Mouse (Mus musculus) neural tube, embryonic 14.5 days (tissue): ENCODE measurements around the gene 4933428G20Rik. TPM values are rescaled to one million over a fixed set of nuclear protein-coding genes. Genes with fewer than 3 reads are reported as not detected.

Experiments
- ATAC-seq: fragments of 200-750 bp; cut with Nextera tagmentation; 2 replicates; pipeline ENCODE4 v1.8.0; 2017; ENCODE audit warnings: low read depth, mild to moderate bottlenecking, moderate TSS enrichment, moderate library complexity
- H3K27ac ChIP-seq: fragments of 300-500 bp; sonication (generic); 2 replicates; pipeline ENCODE4 v1.5.1; 2014; ENCODE audit warnings: low read depth, mild to moderate bottlenecking, control low read depth, low read length, moderate library complexity, mixed read lengths
- H3K27me3 ChIP-seq: fragments of 300-500 bp; sonication (generic); 2 replicates; pipeline ENCODE4 v1.6.1; 2014; ENCODE audit warnings: low read length; ENCODE audit not compliant: control insufficient read depth, insufficient read depth
- H3K36me3 ChIP-seq: fragments of 300-500 bp; sonication (generic); 2 replicates; pipeline ENCODE4 v1.6.1; 2014; ENCODE audit warnings: low read length, mixed read lengths; ENCODE audit not compliant: control insufficient read depth, insufficient read depth
- H3K4me1 ChIP-seq: fragments of 300-500 bp; sonication (generic); 2 replicates; pipeline ENCODE4 v1.6.1; 2014; ENCODE audit warnings: low read length; ENCODE audit not compliant: control insufficient read depth, insufficient read depth
- H3K4me2 ChIP-seq: fragments of 300-500 bp; sonication (generic); 2 replicates; pipeline ENCODE4 v1.6.1; 2014; ENCODE audit warnings: mild to moderate bottlenecking, low read depth, low read length, control low read depth
- H3K4me3 ChIP-seq: fragments of 300-500 bp; sonication (generic); 2 replicates; pipeline ENCODE4 v1.5.1; 2014; ENCODE audit warnings: low read depth, low read length, control low read depth, mixed read lengths
- H3K9ac ChIP-seq: fragments of 300-500 bp; sonication (generic); replicated peaks from 2 replicates; pipeline ENCODE4 v1.6.1; 2014; ENCODE audit warnings: low read depth, mild to moderate bottlenecking, control low read depth, low read length, mixed read lengths
- H3K9me3 ChIP-seq: fragments of 300-500 bp; sonication (generic); 2 replicates; pipeline ENCODE4 v1.6.1; 2016; ENCODE audit warnings: low read length; ENCODE audit not compliant: control insufficient read depth
- WGBS: fragments of 180-500 bp; shearing (Covaris S2); extraction: QIAGEN DNeasy Blood & Tissue Kit; methylation state at CpG from one replicate; pipeline ENCODE4 v1.1.7; 2014; 5-methylcytosine and 5-hydroxymethylcytosine counted together
- polyA plus RNA-seq: library from polyadenylated mRNA; unstranded; fragments of >200 nt; fragmentation: Nextera tagmentation; extraction: Ambion mirVana; gene quantifications from 2 replicates; pipeline ENCODE4 v1.2.1, GENCODE M21; 2014

The 4933428G20Rik gene
- polyA plus RNA-seq, 1 experiment from 2014 or later = 0.33 TPM

GRCm38 (mm10) chr11:97502383-97502782 lies 2.2 kb upstream of the 4933428G20Rik start:
- H3K9me3 ChIP-seq = no peaks in the 10 kb centered on the region
- no peak overlapping the region for H3K4me2 ChIP-seq
- H3K9ac ChIP-seq = no peak overlapping the region
- no peak for ATAC-seq
- peaks cover 22% of the 10 kb centered on the region for H3K27me3 ChIP-seq
- peaks cover 4% of the 10 kb centered on the region; the same call in 1 of the 2 replicates for H3K36me3 ChIP-seq
- H3K27ac ChIP-seq = no peak overlapping the region
- peaks cover 6% of the 10 kb centered on the region; the same call in 1 of the 2 replicates for H3K4me1 ChIP-seq
- 39% methylated on average over 9 of the region's 9 CpGs for WGBS
- no peak overlapping the region for H3K4me3 ChIP-seq

- peaks cover 6% of the 10 kb centered on the region; the same call in 1 of the 2 replicates for H3K4me1 ChIP-seq
- ATAC-seq = peak; percentile 52
- peaks cover 4% of the 10 kb centered on the region; the same call in 1 of the 2 replicates for H3K36me3 ChIP-seq
- H3K4me2 ChIP-seq = peak overlapping the region; percentile 46
- peaks cover 22% of the 10 kb centered on the region for H3K27me3 ChIP-seq
- 0 out of 2 replicates have a peak overlapping the region, but pooled peaks have one; percentile 25 for H3K9ac ChIP-seq
- H3K9me3 ChIP-seq = no peaks in the 10 kb centered on the region
- H3K27ac ChIP-seq = no peak overlapping the region
- H3K4me3 ChIP-seq = peak overlapping the region; percentile 29
- 11% methylated on average over 36 of the region's 51 CpGs for WGBS
Measured at GRCm38 (mm10) chr11:97500720-97501448, 744 bp upstream of the 4933428G20Rik start.

GRCm38 (mm10) chr11:97497543-97497942 lies 2.6 kb downstream of the 4933428G20Rik start:
- Histone ChIP-seq H3K27ac (no peak overlapping the region), H3K27me3 (peaks cover 22% of the 10 kb centered on the region), H3K4me2 (no peak overlapping the region), H3K36me3 (peaks cover 19% of the 10 kb centered on the region; the same call in 1 of the 2 replicates), H3K4me1 (peaks cover 6% of the 10 kb centered on the region; the same call in 1 of the 2 replicates), H3K9me3 (no peaks in the 10 kb centered on the region), H3K9ac (no peak overlapping the region), H3K4me3 (no peak overlapping the region)
- ATAC-seq = no peak
- 89% methylated on average over 4 of the region's 4 CpGs for WGBS

- H3K27ac ChIP-seq = no peak overlapping the region
- WGBS = 87% methylated on average over 3 of the region's 3 CpGs
- H3K36me3 ChIP-seq = peaks cover 29% of the 10 kb centered on the region
- no peaks in the 10 kb centered on the region for H3K4me1 ChIP-seq
- no peaks in the 10 kb centered on the region for H3K27me3 ChIP-seq
- no peak for ATAC-seq
- no peaks in the 10 kb centered on the region for H3K9me3 ChIP-seq
- no peak overlapping the region for H3K4me3 ChIP-seq
- no peak overlapping the region for H3K4me2 ChIP-seq
- no peak overlapping the region for H3K9ac ChIP-seq
Measured at GRCm38 (mm10) chr11:97492836-97493235, 7.3 kb downstream of the 4933428G20Rik start.

- Histone ChIP-seq H3K9me3 (no peaks in the 10 kb centered on the region), H3K9ac (no peak overlapping the region), H3K36me3 (peaks cover 29% of the 10 kb centered on the region), H3K4me3 (no peak overlapping the region), H3K4me2 (no peak overlapping the region), H3K4me1 (no peaks in the 10 kb centered on the region), H3K27me3 (no peaks in the 10 kb centered on the region), H3K27ac (no peak overlapping the region)
- WGBS = 76% methylated on average over 10 of the region's 10 CpGs
- ATAC-seq = no peak
Measured at GRCm38 (mm10) chr11:97491640-97492039, 8.5 kb downstream of the 4933428G20Rik start.

GRCm38 (mm10) chr11:97489589-97490324 lies 10.4 kb downstream of the 4933428G20Rik start:
- Histone ChIP-seq H3K4me1 (no peaks in the 10 kb centered on the region), H3K27ac (no peak overlapping the region), H3K9ac (no peak overlapping the region), H3K4me3 (no peak overlapping the region), H3K36me3 (peaks cover 33% of the 10 kb centered on the region), H3K4me2 (no peak overlapping the region), H3K27me3 (no peaks in the 10 kb centered on the region), H3K9me3 (no peaks in the 10 kb centered on the region)
- peak; percentile 56; the same call in 1 of the 2 replicates for ATAC-seq
- WGBS = 25% methylated on average over 16 of the region's 16 CpGs

GRCm38 (mm10) chr11:97487656-97488055 lies 12.5 kb downstream of the 4933428G20Rik start:
- no peak for ATAC-seq
- no peak overlapping the region for H3K9ac ChIP-seq
- H3K9me3 ChIP-seq = no peaks in the 10 kb centered on the region
- H3K27me3 ChIP-seq = no peaks in the 10 kb centered on the region
- 73% methylated on average over 3 of the region's 3 CpGs for WGBS
- H3K36me3 ChIP-seq = peaks cover 24% of the 10 kb centered on the region
- no peak overlapping the region for H3K27ac ChIP-seq
- H3K4me2 ChIP-seq = no peak overlapping the region
- H3K4me3 ChIP-seq = no peak overlapping the region
- no peaks in the 10 kb centered on the region for H3K4me1 ChIP-seq

- Histone ChIP-seq H3K4me2 (no peak overlapping the region), H3K9me3 (no peaks in the 10 kb centered on the region), H3K27me3 (no peaks in the 10 kb centered on the region), H3K36me3 (0 out of 2 replicates have a peak, but pooled peaks cover 9% of the 10 kb centered on the region), H3K4me3 (no peak overlapping the region), H3K27ac (no peak overlapping the region), H3K4me1 (no peaks in the 10 kb centered on the region), H3K9ac (no peak overlapping the region)
- ATAC-seq = no peak
- WGBS = 82% methylated on average over 8 of the region's 8 CpGs
Measured at GRCm38 (mm10) chr11:97485661-97486060, 14.5 kb downstream of the 4933428G20Rik start.

GRCm38 (mm10) chr11:97479824-97480223 lies 20.3 kb downstream of the 4933428G20Rik start:
- Histone ChIP-seq H3K4me3 (no peak overlapping the region), H3K4me2 (no peak overlapping the region), H3K27me3 (no peaks in the 10 kb centered on the region), H3K9me3 (no peaks in the 10 kb centered on the region), H3K27ac (no peak overlapping the region), H3K9ac (no peak overlapping the region), H3K36me3 (peaks cover 28% of the 10 kb centered on the region), H3K4me1 (no peaks in the 10 kb centered on the region)
- 76% methylated on average over 8 of the region's 8 CpGs for WGBS
- no peak for ATAC-seq
